32 mouse cellular contexts compared by ENCODE assay signal in the genomic region with DNA sequence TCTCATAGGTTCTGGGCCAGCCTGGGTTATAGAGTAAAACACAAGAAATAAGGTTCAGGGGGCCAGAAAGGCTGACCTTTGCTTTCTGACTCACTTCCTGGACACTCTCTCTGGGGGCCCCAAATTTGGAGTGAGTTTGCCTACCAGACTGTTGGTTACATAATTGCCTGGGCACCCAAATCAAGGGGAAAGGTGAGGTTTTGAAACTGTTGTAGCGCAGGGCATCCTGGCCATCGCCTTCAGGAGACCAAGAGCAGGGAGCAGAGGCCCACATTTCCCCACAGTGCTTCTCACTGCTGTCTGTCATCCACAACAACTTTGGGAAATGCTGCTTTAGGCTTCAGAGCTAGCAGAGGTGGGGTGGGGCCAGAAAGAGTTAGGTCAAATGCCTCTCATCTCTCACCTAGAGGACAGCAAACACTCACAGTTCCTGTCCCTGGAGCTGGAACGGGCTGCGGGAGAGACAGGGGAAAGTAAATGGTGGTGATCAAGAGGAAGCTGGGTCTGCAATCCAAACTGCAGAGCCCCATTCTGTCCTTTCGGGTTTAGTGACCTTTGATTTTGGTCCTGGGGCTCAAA. TPM values are rescaled to one million over a fixed set of nuclear protein-coding genes. Genes with fewer than 3 reads are reported as not detected.
DNase-seq lines count a peak whose midpoint lies in the region.
"Had no signal": no experiment of that assay in that cellular context is flagged by ENCODE, and none has a peak within 500 bp of the region (broad histone marks: within the 10 kb centered on the region; RNA-seq: fewer than 3 reads in every experiment).

No protein-coding gene starts in this region.

- peaks cover 4% of the 10 kb centered on the region for H3K4me1 ChIP-seq in brown adipose tissue, adult 24 weeks (ENCODE audit: control insufficient read depth, insufficient read depth, insufficient read length, low read length)
- H3K4me1 ChIP-seq: midbrain, embryonic 15.5 days had no signal

- peak; percentile 58 for DNase-seq in adrenal gland, postnatal 14 days
- DNase-seq in adrenal gland, postnatal 25 days: no peak
- peak; percentile 40 for DNase-seq in 3T3-L1 (ENCODE audit: low read depth, low spot score)
- DNase-seq in lung, postnatal 36 days: peak; percentile 69
- DNase-seq in right cerebral cortex, adult 2 months (ENCODE audit: low spot score in 2 of 2): no peak
- no peak for DNase-seq in kidney, adult 8-10 months
- DNase-seq: B cell, adult 2 months; cerebellum, adult 11 months; cerebellum, adult 9-10 months; cerebellum, postnatal 36 days; gastrocnemius, adult 2 months; gastrocnemius, postnatal 36 days; heart, adult 18-20 months; heart, postnatal 36 days; kidney, adult 9 months; kidney, postnatal 10 days; layer of hippocampus, postnatal 36 days; lung, embryonic 14.5 days; right cerebral cortex, adult 18-20 months; right cerebral cortex, postnatal 4 days; thymus, adult 18-20 months; thymus, postnatal 25 days had no signal

- peak overlapping the region; percentile 98 for H3K27ac ChIP-seq in brown adipose tissue, adult 24 weeks (replicated peaks; ENCODE audit: low read depth, low read length)
- H3K27ac ChIP-seq: gastrocnemius, adult 2 months; hindbrain, embryonic 13.5 days; liver, embryonic 12.5 days; midbrain, embryonic 10.5 days; midbrain, embryonic 15.5 days; stomach, postnatal 0 days had no signal

- H3K4me3 ChIP-seq in brown adipose tissue, adult 24 weeks (ENCODE audit: insufficient read depth, low read depth, low read length): no peak overlapping the region
- H3K4me3 ChIP-seq: gastrocnemius, adult 2 months; hindbrain, embryonic 13.5 days; liver, embryonic 12.5 days; midbrain, embryonic 10.5 days; midbrain, embryonic 15.5 days had no signal

RNA-seq across cellular contexts. Expression of a gene that starts 8.0 kb away (rescaled TPM):
- 0.15 TPM in 1 of 2 replicates, not detected in the other for total RNA-seq in adrenal gland, postnatal 14 days (2021)
- not detected in 2 replicates for total RNA-seq in adrenal gland, postnatal 25 days (2021)
- not detected in 2 replicates for polyA plus RNA-seq in brown adipose tissue, adult 24 weeks (2012; ENCODE audit: insufficient read depth, insufficient read length, missing spikeins)
- total RNA-seq: adrenal gland, postnatal 36 days; gastrocnemius, postnatal 36 days; megakaryocyte progenitor cell, adult 5-6 weeks had no signal
- polyA plus RNA-seq: forebrain, embryonic 14.5 days; intestine, embryonic 16.5 days had no signal

RNA-seq across cellular contexts. Expression of a gene that starts 27.7 kb away (rescaled TPM):
- 2.9 and 5.4 TPM in 2 replicates for total RNA-seq in adrenal gland, postnatal 14 days (2021)
- total RNA-seq in adrenal gland, postnatal 25 days (2021): 3.0 and 3.3 TPM in 2 replicates
- 7.6 and 9.3 TPM in 2 replicates for polyA plus RNA-seq in brown adipose tissue, adult 24 weeks (2012; ENCODE audit: insufficient read depth, insufficient read length, missing spikeins)

RNA-seq across cellular contexts. Expression of a gene that starts 39.7 kb away (rescaled TPM):
- total RNA-seq in adrenal gland, postnatal 14 days (2021): 24.1 and 27.3 TPM in 2 replicates
- 31.2 and 32.7 TPM in 2 replicates for total RNA-seq in adrenal gland, postnatal 25 days (2021)
- polyA plus RNA-seq in brown adipose tissue, adult 24 weeks (2012; ENCODE audit: insufficient read depth, insufficient read length, missing spikeins): 22.4 and 24.6 TPM in 2 replicates

RNA-seq across cellular contexts. Expression of a gene that starts 56.1 kb away (rescaled TPM):
- 179 and 190 TPM in 2 replicates for total RNA-seq in adrenal gland, postnatal 14 days (2021)
- total RNA-seq in adrenal gland, postnatal 25 days (2021): 203 and 258 TPM in 2 replicates
- 157 and 167 TPM in 2 replicates for polyA plus RNA-seq in brown adipose tissue, adult 24 weeks (2012; ENCODE audit: insufficient read depth, insufficient read length, missing spikeins)

Comparison
In these comparisons a context has a peak if more than half of its experiments do, and no peak if none do; other contexts are left out.
1. DNase-seq: peak in adrenal gland, postnatal 14 days (single experiment), 3T3-L1 (single experiment) and lung, postnatal 36 days (single experiment); none in adrenal gland, postnatal 25 days (single experiment), right cerebral cortex, adult 2 months (0 of 2) and kidney, adult 8-10 months (0 of 2).